Mouse (Mus musculus) hindlimb bud, embryonic 11.5 days (tissue): Measurements from ENCODE around the gene Duox1.

Source experiments
- DNase-seq: peaks from one replicate; pipeline ENCODE4 v3.0.0-alpha.2; 2012; ENCODE audit warnings: low read depth, low spot score; ENCODE audit errors: extremely low spot score

Duox1 gene

GRCm38 (mm10) chr2:122354191-122354929, 38.9 kb downstream of the Duox1 start:
- no peak for DNase-seq

DNA sequence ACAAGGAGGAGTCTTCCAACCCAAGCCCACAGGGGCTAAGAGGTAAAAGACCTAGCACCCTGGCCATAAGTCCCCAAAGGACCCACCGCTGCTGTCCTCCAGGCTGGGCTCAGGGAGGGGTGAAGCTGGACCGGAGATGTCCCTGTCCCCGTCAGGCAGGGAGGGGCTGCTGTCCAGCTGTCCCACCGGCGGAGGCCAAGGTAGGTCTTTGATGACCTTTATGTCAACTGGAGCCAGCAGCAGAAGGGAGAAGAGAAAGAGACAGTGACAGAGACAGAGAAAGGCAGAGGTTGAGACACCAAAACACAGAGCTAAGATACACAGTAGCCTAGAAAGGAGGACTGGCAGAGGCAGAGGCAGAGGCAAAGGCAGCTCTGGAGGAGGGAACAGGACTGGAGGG, 39.9 kb downstream of the Duox1 start:
- DNase-seq: no peak

DNA sequence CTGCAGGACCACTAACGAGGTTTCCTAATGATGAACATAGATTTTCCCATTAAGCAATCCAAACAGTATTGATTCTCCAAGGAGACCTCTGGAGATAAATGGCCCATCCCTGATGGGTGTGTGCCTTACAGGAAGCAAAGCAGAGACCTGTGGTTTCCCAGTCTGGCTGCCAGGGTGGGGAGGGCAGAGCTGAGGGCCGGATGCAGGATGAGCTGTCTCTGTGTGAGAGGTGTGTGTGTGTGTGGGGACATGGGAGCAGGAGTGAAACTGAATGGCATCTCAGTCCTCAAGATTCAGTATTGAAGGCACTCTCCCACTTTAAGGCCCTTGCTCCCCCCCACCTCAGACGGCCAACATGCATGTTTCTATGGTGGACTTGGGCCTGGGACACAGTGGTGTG, 40.7 kb downstream of the Duox1 start:
- no peak for DNase-seq

- no peak for DNase-seq
Observed at GRCm38 (mm10) chr2:122360310-122360709, 44.8 kb downstream of the Duox1 start.

DNA sequence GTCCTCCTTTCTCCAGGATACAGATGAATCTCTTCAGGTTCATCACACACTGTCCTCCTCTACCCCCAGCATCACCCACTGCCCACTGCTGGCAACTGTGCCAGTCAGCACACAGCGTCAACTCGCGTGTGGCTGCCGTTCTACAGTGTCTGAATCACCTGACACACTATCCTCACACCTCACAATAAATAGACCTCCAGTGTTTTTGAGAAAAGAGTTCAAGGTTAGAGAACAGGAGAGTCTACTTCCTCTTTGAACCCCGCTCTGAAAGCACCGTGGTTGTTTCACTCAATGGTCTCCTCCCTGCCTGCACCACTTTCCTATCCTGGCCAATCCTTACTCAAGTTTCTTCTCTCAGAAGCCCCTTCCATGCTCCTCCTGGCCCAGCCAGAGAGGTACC, 45.7 kb downstream of the Duox1 start:
- no peak for DNase-seq

DNA sequence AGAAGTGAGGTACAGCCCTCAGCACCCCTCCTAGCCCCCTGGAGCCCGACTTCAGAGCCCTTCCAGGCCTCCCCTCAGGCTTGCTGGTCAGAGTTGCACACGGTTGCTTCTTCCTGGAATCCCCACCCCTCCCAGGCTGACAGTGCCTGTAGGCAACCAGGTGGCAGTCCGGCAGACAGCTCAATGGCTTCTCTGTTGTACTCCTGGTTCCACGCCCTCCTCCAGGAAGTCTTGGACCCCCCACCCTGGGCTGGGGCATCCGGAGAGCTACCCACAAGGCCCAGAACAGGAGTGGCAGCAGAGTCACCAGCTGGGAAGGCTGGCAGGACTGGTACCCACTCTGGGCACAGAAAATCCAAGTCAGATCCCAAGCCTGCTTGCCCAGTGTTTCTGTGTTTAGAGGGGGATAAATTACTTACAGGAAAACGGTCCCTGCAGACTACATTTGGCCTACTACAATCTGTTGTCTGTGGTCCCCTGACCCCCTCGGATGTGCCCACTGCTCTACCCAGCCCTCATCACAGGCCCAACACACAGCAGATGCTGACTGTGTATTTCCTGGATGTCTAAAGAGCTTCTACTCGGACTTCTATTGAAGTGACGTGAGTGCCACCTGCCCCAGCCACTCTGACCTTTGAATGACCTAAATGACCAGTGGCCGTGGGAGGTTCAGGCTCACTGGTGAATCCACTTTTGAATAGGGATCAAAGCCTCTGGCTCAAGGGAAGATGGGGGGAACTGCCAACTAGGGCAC, 46.6 kb downstream of the Duox1 start:
- no peak for DNase-seq

DNA sequence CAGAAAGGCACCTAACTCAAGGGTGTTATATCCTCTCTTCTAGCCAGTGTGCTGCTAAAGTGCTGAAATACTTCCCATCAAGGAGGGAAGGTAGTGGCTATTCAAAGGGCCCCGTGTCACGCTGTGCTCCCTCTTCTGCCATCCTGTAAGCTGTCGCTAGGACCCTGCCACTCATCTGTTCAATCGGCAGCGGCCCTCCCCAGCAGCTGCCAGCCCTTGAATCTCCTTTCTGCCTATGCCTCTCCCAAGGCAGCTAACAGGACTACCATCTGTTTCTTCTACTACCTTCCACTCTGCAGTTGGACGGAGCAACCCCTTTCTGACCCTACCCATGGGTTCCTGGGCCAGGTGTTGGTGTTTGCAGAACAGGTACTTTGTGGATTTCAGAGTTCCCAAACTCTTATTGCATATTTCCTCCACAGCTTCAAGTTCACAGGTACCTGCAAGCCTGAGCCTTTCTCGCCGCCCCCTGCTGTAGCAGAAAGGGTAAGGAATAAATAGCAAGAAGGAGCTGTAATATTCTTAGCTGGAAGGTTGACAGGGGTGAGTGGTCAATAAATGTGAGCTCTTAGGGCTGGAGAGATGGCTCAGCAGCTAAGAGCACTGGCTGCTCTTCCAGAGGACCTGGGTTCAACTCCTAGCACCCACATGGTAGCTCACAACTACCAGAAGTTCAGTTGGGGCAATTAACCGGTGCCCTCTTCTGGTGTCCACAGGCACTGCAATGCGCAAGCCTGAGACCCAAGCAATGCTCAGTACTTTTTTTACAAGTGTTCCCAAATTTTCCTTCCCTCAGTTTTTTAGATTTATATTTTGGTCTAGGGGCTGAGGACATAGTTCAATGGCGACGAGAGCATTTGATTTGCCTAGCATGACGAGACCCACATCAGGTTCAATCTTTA, 47.4 kb downstream of the Duox1 start:
- no peak for DNase-seq

DNA sequence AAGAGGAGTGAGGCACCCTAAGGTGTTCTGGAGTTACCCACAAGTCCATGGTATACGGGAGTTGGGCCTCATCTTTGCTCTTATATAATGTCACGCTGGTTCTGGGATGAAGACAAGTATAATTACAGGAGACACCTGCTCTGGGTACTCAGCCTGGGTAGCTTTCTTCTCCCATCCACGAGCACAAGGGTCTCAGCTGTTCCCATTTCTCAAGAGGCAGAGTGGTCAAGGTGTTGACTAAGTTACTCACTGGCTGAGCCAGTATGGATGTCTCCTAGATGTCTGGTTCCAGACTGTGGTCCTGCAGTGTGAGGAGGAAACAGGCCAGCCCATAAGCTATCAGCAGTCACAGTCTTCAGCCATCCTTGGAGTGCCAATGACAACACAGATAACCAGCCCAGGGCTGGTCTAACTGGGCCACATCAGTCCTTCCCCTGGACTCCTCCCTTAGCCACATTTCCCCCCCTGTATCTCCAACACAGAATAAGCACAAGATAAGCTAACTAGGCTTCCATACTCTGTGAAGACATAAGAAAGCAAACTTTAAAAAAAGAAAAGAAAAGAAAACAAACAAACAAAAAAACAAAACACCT, 49.0 kb downstream of the Duox1 start:
- DNase-seq: no peak

GRCm38 (mm10) chr2:122365244-122365866, 49.9 kb downstream of the Duox1 start:
- no peak for DNase-seq

- DNase-seq: no peak
Observed at GRCm38 (mm10) chr2:122366039-122366438, 50.6 kb downstream of the Duox1 start.

DNA sequence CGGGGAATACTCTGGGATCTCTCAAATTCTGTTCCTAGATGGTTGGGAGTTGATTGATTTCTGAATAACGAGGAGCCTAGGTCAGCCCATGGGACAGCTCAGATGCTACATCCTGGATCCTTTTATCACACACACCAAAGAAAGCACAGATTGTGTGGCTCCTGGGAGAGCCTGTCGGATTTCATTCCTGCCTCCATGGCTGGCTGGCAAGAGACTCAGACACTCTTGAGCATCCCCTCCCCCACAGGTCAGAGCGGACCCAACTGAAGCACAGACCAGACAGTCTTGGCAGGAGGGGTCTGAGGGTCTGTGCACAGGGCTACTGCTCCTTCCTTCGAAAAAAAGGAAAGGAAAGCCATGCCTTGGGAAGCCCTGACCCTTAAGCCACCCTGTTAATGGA, 51.2 kb downstream of the Duox1 start:
- no peak for DNase-seq

- no peak for DNase-seq
Observed at GRCm38 (mm10) chr2:122367181-122367580, 51.7 kb downstream of the Duox1 start.

GRCm38 (mm10) chr2:122367701-122368080, 52.2 kb downstream of the Duox1 start:
- no peak for DNase-seq

GRCm38 (mm10) chr2:122368081-122368971, 52.9 kb downstream of the Duox1 start:
- DNase-seq: no peak

DNA sequence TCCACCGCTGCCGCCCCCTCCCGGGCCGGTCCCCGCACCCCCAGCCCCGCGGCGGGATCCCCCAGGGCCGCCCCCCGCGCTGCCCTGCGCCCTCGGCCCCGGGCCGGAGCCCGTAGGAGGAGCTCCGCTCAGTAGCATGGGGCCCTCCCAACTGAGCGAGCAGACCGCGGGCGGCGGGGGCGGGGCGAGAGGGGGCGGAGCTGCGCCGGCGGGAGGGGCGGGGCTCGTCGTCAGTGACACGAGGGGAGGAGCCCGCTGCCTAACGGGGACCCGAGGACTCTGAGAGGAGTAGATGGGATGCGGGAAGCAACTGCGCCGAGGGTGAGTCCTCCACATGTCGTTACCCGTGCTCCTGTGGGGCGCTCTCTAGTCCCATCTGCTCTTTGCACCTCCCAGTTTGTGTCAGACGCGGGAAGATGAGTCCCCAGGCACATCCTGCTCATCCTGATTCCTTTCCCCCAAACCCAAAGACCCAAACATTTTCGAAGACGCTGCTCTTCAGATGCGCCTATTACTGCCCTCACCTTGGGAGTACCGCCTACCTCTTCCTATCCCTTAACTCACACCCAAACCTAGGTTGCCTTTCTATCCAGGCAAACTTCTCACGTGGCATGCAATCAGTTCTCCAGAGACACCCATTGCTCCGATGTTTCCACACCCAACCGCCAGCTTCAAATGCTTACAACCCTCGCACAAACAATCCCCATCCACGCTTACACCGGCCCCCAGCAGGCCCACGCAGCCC, 53.7 kb downstream of the Duox1 start, which contains the start of gene Shf:
Gene Shf, minus strand, starts transcription at position 168 of the 745 bp plus-strand sequence.
- no peak for DNase-seq

GRCm38 (mm10) chr2:122370101-122370750, 54.8 kb downstream of the Duox1 start:
- DNase-seq: no peak

- DNase-seq: no peak
Observed at GRCm38 (mm10) chr2:122372067-122372466, 56.6 kb downstream of the Duox1 start.

GRCm38 (mm10) chr2:122372541-122372940, 57.1 kb downstream of the Duox1 start:
- DNase-seq: no peak
